Mouse (Mus musculus) neutrophil, adult 5-6 weeks (primary cell): ENCODE data around the gene Brca2. TPM values are rescaled to one million over a fixed set of nuclear protein-coding genes. Genes with fewer than 3 reads are reported as not detected.
"Not testable (repeated sequence)": the region's sequence is repeated elsewhere in the genome, so short reads cannot be mapped to it uniquely, and the experiment has no call there.

Source experiments
- ATAC-seq: fragments of 151-379, 151-347 bp; 2 replicates; pipeline ENCODE4 v1.8.0; 2017; ENCODE audit warnings: mild to moderate bottlenecking, moderate TSS enrichment; ENCODE audit not compliant: insufficient number of reproducible peaks, poor library complexity, low FRiP score, severe bottlenecking; ENCODE audit errors: extremely low read depth
- total RNA-seq: library from RNA; stranded (forward); fragments of 200-1000 nt; gene quantifications from 2 replicates; pipeline ENCODE4 v1.2.3, GENCODE M21; 2017

Gene Brca2
- 6.8 and 7.8 TPM in 2 replicates for total RNA-seq

GRCm38 (mm10) chr5:150521937-150522866, at the start of gene Brca2:
Brca2 (plus strand) TSS chr5:150522630.
- peak; percentile 82 for ATAC-seq

GRCm38 (mm10) chr5:150477364-150477763, 45.1 kb upstream of the Brca2 start:
- ATAC-seq: no peak

DNA sequence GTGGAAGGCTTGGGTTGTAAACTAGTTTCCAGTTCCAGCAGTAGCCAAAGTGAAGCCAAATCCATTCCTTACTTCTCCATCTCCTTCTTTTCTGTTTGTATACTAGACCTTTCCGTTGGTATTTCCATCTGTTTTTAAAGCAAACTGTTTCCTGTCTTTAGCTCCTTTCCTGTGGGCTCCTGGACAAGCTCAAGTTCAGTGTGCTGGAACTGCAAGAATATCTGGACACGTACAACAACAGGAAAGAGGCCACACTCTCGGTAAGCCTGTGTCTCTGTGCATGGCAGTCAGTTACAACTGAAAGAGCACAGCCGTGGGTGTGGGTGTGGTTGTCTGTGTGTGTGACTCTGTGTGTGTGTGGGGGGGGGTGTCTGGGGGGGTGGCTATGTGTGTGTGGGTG, 43.8 kb upstream of the Brca2 start:
- ATAC-seq: no peak

DNA sequence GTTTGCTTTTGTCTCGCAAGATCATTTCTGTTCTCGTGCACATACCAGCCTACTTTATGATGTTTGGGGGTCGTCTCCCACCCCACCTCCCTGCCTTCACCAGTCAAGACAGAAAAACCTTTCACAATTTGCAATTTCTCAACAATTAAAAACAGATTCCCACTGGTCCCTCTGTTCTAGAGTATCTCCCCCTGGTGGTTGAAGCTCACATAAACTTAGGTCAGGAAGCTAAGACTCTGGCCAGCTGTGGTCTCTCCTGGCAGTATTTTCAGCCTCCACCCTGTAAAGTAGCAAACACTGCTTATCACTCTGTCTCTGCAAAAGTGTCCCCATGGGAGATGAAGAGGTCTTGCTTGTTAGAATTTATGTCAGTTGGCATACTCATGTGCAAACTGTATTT, 37.2 kb upstream of the Brca2 start:
- no peak for ATAC-seq

GRCm38 (mm10) chr5:150490285-150490684, 32.1 kb upstream of the Brca2 start:
- ATAC-seq: no peak

DNA sequence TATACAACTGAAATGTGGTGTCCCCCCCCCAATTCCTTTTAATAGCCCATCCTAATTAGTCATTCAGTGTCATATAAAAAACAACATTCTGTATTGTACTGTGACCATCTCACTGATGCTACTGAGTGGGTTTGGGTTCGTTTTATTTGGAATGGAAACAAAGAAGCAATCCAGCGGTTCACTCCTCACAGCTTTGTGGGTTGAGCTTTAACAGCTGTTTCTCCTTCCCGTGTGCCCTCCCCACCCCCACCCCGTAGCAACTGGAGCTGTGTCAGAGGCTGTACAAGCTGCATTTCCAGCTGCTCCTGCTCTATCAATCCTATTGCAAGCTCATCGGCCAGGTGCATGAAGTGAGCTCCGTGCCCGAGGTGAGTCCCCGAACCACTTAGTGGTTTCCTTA, 31.6 kb upstream of the Brca2 start:
- ATAC-seq: no peak

- not testable (repeated sequence) for ATAC-seq
These were observed 30.8 kb upstream of the Brca2 start for GRCm38 (mm10) chr5:150491573-150492173.

DNA sequence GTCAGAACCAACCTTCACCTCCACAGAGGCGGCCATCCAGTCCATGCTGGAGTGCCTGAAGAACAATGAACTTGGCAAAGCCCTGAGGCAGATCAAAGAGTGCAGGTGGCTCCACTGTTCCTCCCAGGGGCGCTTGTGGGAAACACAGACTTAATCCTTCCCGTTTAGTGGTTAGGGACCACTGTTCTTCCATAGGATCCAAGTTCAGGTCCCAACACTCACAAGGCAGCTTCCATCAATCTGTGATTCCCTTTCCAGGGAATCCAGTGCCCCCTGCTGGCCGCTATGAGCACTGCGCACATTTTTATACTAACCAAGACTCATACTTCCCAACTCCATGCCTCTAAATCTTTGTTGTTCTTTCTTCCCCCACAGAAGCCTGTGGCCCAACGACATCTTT, 26.6 kb upstream of the Brca2 start:
- ATAC-seq: 0 out of 2 replicates have a peak, but pooled peaks have one; percentile 16

DNA sequence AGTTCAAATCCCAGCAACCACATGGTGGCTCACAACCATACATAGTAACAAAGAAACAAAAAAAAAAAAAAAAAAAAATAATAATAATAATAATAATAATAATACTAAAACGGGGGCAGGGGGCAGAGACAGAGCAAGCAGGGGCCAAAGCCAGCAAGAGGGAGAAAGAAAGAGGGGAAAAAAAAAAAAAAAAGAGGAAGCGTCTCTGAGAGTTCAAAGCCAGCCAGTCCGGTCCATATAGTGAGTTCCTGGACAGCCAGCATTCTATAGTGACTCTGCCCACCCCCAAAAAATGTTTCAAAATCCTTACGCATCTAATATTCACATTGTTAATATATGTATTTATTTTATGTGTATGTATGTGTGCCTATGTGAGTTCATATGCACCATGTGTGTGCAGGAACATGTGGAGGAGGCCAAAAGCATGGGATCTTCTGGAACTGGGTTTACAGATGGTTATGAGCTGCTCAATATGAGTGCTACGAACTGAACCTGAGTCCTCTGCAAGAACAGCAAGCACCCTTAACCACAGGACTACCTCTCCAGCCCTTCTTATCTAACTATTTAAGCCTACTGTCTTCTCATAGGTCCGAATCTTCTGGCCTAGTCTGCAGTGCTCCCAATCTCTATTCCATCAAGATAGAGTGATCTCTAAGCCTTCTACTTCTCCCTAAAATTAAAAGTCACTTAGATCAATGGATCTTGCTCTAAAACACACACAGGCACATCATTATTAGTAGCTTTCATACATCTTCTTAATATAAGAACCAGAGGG, 11.8 kb upstream of the Brca2 start:
- ATAC-seq: no peak

- no peak for ATAC-seq
These were observed 9.2 kb upstream of the Brca2 start for GRCm38 (mm10) chr5:150513264-150513663.

DNA sequence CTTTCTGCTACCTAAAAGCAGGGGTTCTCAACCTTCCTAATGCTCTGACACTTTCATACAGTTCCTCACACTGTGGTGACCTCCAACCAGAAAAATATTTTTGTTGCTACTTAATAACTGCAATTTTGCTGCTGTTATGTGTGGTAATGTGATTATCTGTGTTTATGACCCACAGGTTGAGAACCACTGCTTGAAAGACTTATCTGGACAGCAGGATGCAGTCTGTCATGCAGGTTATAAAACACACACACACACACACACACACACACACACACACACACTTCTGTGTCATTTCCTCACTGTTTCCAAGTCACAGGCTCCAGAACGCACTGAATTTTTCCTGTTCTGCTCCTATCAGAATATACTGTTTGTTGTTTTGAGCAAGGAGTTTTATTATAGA, 8.4 kb upstream of the Brca2 start:
- ATAC-seq: no peak

DNA sequence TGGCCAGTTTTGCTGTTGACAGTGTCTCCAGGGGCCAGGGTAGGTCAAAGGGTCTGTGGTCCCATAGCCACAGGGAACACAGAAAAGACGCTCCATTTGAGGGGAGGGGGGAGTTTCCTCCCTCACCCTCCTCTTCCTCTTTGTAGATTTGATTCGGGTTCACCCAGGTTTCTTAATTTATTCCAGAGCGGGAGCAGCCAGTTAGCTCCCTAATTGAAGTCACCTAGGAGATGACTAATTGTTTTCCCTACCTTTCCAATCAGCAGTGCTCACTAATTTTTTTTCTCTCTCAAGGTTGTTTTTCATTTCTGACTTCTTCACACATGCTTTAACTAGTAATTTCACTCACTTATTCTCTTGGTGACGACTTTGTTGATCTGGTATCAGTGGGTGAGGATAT, 4.4 kb upstream of the Brca2 start, which contains the start of gene Zar1l:
Zar1l (minus strand) TSS at position 101 of the 400 bp plus-strand sequence.
- ATAC-seq: no peak

DNA sequence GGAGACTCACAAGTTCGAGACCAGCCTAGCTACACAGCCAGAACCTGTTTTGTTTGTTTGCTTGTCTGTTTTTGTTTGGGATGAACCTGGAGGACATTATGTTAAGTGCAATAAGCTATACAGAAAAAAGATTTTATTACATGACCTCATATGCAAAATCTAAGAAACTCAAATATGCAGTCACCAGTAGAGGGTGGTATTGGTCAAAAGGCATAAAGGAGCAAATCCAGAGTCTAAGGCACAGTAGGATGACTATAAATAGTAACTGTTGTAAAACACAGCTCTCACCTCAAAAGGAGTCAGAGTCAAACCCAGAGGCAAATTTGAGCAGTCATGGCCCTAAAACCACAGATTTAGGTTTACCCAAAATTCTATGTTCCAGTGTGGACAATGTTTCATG, 2.9 kb upstream of the Brca2 start:
- ATAC-seq: peak; percentile 40; the same call in 1 of the 2 replicates

DNA sequence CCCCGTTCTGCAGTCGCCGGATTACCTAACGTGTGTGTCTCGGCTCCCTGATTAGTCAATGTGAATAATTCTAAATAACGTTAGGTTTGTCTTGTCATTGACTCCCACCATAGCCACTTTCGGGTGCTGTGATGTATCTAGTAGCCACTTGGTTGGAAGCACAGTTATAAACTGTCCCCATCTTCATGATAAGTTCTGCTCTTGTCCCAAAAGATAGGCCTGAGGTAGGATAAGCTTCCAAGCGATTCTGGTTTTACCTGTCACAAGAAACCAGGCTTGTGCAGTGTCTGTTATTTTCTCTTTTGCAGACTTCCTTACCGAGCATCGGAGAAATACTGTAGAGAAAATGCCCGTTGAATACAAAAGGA, 421 bp downstream of the Brca2 start:
- ATAC-seq: no peak

- ATAC-seq: no peak
These were observed 2.8 kb downstream of the Brca2 start for GRCm38 (mm10) chr5:150525239-150525638.

GRCm38 (mm10) chr5:150541302-150541701, 18.9 kb downstream of the Brca2 start:
- ATAC-seq: no peak

DNA sequence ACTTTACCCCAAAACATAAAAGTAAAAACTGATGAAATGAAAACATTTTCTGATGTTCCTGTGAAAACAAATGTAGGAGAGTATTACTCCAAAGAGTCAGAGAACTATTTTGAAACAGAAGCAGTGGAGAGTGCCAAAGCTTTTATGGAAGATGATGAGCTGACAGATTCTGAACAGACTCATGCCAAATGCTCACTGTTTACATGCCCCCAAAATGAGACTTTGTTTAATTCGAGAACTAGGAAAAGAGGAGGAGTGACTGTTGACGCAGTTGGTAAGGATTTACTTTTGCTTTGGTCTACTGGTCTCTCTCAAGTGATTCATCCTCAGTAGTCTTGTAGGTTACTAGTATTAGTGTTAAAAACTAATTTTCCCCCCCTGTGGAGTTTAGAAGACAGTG, 20.8 kb downstream of the Brca2 start:
- no peak for ATAC-seq

- no peak for ATAC-seq
These were observed 29.2 kb downstream of the Brca2 start for GRCm38 (mm10) chr5:150551637-150552036.

- no peak for ATAC-seq
These were observed 37.2 kb downstream of the Brca2 start for GRCm38 (mm10) chr5:150559519-150560103.
